Mouse (Mus musculus) lung, adult 18-20 months (tissue): ENCODE measurements at regions not wholly inside any gene's neighbourhood (a gene's known extent, or its start where the extent isn't known, plus 50 kb on each side); places are given as distances from the start of the nearest gene placed in this dataset.
"Not testable (repeated sequence)": the region's sequence is repeated elsewhere in the genome, so short reads cannot be mapped to it uniquely, and the experiment has no call there.

ENCODE experiments used
- DNase-seq, 2 experiments: peaks; one replicate each; pipeline ENCODE4 v3.0.0; 2022; ENCODE audit warnings: mixed read lengths in 2 of 2

GRCm38 (mm10) chr14:9492228-9492627 is 826.2 kb upstream of the 4930452B06Rik start:
- no peak for DNase-seq

DNA sequence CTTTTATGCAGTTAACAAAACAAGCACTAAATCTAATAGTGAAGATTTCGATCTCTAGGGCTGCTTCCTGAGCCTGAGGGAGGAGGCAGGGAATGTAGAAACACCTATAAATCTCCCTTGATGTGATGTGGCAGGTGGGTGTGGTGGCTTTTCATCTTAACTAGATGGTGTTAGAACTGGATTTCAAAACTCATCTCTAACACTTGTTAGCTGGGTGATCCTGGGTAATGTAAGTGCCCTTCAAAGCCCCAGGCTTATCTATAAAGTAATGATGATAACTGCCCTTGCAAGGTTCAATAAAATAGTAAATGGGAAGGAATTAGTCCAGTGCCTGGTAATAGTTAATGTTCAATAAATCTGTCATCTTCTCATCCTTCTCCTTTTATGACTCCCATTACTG is 822.5 kb upstream of the 4930452B06Rik start:
- no peak for DNase-seq

- DNase-seq, result no peak
Measured at GRCm38 (mm10) chr14:9478981-9479380, 812.9 kb upstream of the 4930452B06Rik start.

DNA sequence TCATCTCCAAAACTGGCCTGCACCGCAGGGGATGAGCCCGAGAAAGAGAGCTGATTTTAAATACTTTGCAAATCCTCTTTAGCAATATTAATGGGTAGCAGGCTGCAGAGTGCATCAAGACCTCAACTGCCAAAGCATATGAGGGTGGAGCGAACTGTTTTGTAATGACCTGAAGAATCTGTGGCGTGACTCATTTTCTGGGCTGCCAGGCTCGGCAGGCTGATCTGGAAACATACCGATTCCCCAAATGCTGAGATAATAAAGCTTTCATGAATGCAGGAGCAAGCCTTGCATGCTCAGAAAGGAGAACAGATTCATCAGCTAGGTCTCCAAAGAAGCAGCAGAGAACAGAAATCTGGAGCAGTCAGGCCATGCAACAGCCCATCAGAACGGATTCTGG is 809.1 kb upstream of the 4930452B06Rik start:
- DNase-seq, result peak; percentile 17 to 23

DNA sequence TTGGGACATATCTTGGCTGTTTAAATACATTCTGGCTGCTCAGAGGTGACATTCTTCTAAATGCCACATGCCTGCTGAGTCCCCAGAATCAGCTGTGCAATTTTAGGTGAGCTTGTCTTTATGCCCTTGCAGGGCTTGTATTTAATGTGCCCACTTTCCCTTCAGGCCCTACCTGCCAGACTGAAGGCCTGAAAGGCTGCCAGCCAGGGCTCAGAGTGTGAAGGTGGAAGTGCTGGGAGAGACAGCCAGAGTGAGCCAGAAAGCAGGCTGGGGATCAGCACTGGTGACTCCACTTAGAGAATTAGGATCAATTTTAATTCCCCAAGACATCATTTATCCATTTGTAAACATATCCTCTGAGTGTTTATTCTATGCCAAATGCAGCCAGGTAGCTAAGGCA is 803.6 kb upstream of the 4930452B06Rik start:
- DNase-seq, result no peak

DNA sequence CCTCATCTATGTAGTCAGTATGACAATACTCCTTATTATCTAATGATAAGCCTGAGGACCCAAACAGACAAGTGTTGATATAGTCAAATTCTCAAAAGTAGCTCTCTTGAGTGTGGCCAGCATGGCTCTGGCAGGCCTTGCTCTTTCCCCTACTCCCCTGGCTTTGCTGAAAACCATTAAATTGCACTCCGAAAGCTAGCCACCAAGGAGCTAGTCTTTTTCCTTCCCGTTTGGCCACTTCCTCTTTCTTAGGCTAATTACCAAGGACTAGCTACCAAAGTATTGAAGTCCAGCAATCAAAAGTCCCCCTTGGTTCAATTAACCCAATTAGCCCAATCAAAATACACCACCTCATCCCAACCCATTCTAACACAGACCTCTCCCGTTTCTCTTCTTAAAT is 802.6 kb upstream of the 4930452B06Rik start:
- DNase-seq, result no peak

DNA sequence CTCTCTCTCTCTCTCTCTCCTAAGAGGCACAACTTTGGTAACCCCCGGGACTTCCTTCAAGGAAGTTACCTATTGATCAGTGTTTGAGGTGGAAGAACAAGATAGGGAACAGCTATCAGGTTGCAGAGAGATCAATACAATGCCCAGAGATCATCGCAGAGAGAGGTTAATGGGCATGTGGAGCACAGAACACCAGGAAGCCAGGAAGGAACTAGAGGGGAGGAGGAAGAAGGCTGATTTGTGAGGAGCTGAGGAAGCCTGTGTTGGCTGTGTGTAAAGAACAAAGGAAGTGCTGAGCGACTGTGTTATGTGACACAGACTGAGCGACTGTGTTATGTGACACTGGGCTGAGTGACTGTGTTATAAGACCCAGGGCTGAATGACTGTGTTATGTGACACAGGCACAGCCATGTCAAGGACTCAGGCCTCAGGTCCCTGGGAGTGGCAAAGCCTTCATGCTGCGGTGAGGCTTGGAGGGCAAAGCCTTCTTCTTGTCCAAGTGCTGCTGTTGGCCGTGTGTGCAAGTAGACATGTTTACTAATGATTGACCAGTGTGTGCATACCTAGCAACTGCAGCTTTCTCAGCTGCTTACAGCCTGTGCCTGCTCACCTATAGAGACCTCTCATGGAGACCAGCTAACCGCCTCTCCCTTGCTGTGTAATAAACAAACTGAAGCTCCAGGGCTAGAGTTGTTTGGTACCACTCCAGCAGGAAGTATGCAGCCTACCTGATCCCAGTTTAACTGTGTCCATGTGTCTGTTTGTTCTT is 801.8 kb upstream of the 4930452B06Rik start:
- peak in 1 of 2 experiments; percentile 28 for DNase-seq

GRCm38 (mm10) chr14:9460006-9460405 is 794.0 kb upstream of the 4930452B06Rik start:
- no peak for DNase-seq

GRCm38 (mm10) chr14:9458856-9459255 is 792.8 kb upstream of the 4930452B06Rik start:
- no peak for DNase-seq

GRCm38 (mm10) chr14:9457801-9458495 is 791.9 kb upstream of the 4930452B06Rik start:
- DNase-seq, result no peak

DNA sequence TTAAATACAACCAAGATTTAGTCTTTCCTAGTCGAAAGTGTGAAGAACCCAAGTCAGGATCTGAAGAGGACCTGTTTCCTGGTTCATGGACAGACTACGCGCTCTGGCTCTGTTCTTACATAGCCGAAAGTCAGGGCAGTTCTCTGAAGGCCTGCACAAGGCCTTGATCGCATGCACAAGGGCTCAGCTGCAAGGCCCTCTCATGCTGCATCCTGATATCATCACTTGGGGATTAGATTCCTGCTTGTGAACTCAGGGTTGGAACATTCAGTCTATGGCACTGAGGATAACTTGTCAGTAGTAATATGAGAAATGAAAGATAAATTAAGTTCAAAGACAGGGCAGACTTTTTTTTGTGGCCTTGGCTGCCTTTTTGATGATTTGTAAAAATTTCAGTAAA is 789.9 kb upstream of the 4930452B06Rik start:
- DNase-seq, result no peak

DNA sequence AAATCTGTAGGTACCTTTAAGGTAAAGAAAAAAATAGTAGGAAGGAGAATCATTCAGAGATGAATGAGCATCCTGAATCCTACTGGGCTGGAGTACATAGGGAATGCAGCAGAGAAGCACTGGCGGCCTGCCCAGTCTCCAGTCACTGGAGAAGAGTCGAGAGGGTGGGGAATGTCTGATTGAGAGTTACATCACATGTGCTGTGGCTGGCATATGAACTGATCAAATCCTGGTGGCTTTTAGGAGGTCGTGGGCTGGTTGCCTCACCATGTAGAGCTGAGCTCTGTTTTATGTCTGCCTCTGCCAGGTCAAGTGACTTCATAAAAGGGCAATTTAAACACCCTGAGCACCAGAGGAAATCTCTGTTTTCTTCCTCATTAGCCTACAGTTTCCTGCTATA is 783.9 kb upstream of the 4930452B06Rik start:
- DNase-seq, result no peak

DNA sequence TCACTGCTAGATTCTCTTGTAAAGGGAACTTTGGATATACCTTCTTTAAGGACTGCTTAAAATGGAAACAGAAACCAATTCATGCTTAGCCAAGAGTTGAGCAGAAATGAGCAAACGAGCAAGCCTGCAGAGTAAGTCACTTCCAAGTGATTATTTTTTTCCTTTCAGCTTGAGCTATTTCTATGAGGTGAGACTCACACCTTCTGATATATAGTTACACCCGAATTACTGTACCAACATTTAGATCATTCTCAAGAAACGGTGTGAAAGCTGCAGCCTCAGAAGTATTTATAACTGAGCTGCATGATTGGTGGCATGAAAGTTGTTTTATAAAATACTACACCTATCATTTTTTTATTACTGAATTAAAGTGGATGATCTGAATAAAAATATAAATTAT is 771.9 kb upstream of the 4930452B06Rik start:
- no peak for DNase-seq

- no peak for DNase-seq
Measured at GRCm38 (mm10) chr14:9435136-9435535, 769.1 kb upstream of the 4930452B06Rik start.

GRCm38 (mm10) chr14:9433081-9433590 is 767.1 kb upstream of the 4930452B06Rik start:
- DNase-seq, result no peak

DNA sequence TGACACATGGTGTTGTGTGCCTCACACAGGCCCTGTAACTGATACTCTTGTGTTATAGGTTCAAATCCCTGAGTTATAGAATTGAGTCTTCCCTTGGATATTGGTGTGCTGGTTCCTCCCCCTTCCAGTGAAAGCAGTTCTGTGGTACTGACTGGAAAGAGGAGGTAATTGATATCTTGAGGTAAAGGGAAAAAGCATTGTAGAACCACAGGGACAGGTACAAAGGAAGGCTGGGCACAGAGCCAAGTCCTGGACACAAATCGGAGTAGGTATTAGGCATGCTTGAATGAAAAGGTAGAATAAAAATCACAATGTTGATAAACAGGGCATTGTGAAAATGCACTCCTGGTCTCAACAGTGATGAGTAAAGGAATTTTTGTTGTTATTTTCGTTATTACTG is 765.8 kb upstream of the 4930452B06Rik start:
- no peak for DNase-seq

- DNase-seq, result no peak
Measured at GRCm38 (mm10) chr14:9411822-9412403, 745.9 kb upstream of the 4930452B06Rik start.

DNA sequence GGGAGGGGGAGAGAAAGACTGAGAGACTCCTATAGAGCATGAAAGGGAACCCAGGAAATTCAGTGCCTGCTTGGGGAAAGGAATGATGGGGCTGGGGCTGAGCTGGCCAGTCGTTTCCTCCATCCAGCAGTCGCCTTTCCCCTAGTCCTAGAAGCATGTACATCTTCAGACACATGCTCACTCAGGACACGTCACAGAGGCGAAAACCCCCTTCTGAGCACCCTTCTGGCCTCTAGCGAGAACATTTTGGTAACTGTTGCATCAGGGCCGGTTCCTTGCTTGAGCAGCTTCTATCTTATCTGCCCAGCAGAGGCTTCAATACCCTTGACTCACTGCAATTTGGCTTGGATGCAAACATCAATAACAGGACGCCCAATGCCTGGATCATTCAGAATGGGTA is 737.6 kb upstream of the 4930452B06Rik start:
- DNase-seq, result no peak

GRCm38 (mm10) chr14:9400861-9401260 is 734.8 kb upstream of the 4930452B06Rik start:
- DNase-seq, result no peak

DNA sequence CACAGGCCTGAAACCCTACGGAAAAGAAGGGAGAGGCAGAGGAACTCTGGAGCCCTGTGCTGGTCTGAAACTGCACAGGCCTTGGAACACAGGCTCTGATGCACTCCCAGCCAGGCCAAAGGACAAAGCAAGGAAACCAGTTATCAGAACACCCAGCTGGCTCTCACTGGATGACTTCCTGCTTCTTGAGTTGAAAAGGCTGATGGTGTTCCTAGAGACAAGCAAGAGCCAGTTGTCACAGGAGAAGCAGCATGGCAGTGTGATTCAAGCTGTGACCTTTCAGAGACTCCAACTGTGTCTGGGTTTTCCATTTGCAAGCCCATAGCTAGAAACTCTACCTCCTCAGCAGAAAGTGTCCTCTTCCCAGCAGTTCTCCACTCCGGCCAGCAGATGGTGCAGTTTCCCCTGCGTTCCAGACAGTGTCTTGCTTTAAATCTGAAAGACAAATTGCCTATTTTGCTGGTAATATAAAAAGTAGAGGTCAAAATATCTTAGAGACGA is 727.3 kb upstream of the 4930452B06Rik start:
- DNase-seq, result peak; percentile 33 to 42

GRCm38 (mm10) chr14:9389878-9390536 is 724.0 kb upstream of the 4930452B06Rik start:
- not testable (repeated sequence) for DNase-seq

DNA sequence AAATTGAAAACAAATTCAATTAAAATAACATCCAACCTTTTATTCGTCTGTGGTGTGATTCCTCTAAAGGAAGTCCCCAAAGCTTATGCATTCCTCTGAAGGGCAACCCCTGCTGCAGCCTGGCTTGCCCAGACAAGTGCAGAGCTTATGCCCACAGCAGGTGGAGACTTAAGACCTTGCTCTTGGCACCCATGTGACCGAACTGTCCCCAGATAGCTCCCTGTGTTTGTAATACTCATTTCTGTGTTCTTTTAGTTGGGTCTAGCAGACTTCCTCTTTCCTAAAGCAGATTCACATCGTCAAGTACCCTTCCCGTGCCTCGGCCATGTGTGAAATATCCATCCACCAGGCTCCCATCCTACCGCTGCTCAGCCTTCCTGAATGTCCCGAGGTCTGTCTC is 723.1 kb upstream of the 4930452B06Rik start:
- no peak for DNase-seq
